Mouse (Mus musculus) heart, postnatal 10 days (tissue): ENCODE measurements around the gene Mrpl37. TPM values are rescaled to one million over a fixed set of nuclear protein-coding genes. Genes with fewer than 3 reads are reported as not detected.
A peak's percentile ranks its signal among the peaks of the same experiment; 100 is the strongest.

ENCODE experiments used
- DNase-seq, 2 experiments: peaks; one replicate each; pipeline ENCODE4 v3.0.0; 2021
- intact Hi-C: fragments of 180-260 bp; cut with DNase I; formaldehyde crosslinking; loops from one replicate; pipeline ENCODE4 v1.15.1; 2025
- total RNA-seq, 2 experiments: library from RNA; stranded (reverse); gene quantifications; 2 replicates each; pipeline ENCODE4 v1.2.3; 2021

The Mrpl37 gene
- total RNA-seq, 2 experiments from 2014 or later = 84.2 to 87.3 TPM

DNA sequence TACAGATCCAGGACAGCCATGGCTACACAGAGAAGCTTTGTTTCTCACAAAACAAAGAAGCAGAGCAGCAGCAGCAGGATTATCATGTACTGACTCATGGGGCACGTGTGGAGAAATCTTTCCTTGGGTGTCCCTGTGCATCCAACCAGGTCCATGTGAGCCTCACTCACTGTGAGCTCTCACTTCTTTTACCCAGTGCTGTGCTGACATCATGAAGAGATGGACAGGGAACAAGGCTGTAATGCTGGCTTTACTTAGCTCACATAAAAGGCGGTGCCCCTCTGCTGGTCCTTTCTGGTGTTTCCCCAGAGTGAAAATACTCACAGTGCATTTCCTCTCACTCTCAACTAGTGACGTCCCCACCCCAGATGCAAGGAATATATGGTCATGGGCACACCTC lies 45.2 kb downstream of the Mrpl37 start:
- no peak for DNase-seq
- intact Hi-C loops = no loop called here

DNA sequence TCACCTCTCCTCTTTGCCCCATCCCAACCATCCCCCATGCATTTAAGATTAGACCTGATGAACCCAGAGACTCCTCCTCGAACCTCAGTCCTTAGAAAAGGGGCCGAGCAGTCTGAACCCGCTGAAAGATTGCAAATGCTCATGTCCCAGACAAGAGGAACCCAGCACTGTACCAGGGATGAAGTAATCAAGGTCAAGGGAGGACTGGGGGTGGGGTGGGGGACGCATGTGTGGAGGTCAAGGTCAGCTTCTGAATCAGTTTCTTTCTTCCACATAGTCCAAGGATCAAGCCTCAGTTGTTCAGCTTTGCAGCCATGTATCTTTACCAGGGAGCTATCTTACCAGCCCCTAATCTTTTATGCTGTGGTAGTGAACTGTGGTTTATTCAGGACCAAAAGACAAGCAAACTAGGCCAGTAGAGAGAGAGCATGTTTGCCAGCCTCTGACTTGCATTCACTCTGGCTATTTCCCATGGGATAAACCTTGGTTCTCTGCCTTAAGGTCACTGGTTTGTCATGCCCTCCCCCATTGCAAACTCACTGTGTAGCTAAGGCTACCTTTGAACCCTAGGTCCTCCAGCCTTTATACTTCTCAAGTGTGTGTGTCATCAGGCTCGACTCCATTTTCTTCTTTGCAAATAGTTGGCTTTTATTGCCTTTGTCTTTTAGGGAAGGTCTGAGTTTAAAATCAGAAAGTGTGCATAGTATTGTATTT lies 46.2 kb downstream of the Mrpl37 start:
- DNase-seq = no peak
- intact Hi-C loops = no loop called here

DNA sequence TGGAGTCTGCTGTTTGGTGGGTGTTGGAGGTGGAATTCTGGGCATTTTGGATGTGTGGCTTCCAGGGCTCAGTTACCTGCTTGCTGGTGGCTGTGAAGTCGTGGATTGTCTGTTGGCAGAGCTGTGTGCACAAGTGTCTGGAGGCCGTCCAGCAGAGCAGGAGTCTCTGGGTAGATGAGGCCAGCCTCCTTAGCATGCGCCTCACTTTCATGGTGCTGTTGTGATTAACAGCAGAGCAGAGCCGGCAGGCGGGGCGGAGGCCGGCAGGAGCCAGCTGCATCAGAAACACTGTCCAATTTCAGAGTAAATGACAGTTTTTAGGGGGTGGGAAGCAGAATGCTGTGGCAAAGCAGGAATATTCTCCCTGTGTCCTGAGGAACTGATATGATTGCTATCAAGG lies 47.6 kb downstream of the Mrpl37 start:
- intact Hi-C loops = no loop called here
- DNase-seq = peak; percentile 51 to 62

DNA sequence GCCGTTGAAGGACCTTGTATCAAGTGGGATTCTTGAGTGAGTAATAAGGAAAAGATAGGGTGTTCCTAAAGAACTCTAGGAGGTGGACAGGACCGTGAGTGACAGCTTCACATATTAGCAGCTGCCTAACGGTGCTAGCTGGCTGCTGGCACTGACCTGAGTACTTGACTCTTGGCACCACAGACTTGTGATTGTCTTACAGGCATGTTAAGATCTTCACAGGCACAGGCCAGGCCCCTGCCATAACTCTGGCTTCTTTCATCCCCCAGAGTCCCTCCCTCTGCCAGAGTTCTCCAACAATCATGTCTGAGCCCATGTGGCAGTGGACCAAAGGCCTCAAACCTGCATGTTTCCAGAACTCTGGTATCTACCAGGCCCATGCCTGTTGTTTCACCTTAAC lies 48.1 kb downstream of the Mrpl37 start:
- peak; percentile 48 to 59 for DNase-seq
- intact Hi-C loops = no loop called here

DNA sequence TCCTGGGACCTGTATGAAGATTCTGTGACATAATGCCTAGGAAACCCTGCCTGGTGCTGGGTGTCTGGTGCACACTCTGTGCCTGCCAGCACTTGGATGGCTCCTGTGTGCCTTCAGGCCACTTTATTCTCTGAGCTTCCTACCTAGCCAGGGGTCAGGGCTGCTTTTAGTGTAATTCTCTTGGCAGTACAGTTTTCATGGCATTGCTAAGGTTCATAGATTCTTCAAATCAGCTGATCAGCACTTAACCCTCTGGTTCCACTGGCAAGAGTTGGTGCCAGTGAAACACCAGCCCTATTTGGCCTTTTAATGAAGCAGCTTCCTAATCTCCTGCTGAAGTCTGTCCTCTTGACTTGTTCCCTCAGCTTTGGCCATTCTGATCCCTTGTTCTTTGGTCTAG lies 49.4 kb downstream of the Mrpl37 start:
- no peak for DNase-seq
- intact Hi-C loops = no loop called here

DNA sequence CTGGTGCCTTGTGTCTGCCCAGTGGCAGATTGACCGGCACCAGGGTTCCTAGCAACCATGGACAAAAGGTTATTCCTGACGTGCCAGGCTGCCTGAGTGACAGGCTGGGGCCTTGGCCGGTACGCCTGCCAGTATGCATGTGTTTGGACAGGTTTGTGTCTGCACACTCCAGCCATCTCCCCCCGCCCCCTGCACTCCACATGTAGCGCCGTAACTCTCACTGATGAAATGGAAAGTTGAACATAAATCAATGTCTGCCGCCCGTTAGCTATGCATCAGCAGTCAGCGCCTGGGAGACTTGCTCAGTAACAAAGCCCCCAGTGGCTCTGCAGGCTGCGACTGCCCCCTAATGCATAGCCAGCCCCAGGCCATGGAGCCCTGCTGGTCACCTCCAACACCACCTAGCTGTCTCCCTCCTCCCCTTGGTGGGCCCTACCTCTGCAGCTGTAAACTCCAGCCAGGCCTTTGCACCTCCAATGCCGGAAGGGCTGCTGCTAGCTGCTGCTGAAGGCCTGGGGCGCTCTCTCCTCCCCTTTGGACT lies 50.6 kb downstream of the Mrpl37 start:
- peak; percentile 29 to 46 for DNase-seq
- intact Hi-C loops = no loop called here

DNA sequence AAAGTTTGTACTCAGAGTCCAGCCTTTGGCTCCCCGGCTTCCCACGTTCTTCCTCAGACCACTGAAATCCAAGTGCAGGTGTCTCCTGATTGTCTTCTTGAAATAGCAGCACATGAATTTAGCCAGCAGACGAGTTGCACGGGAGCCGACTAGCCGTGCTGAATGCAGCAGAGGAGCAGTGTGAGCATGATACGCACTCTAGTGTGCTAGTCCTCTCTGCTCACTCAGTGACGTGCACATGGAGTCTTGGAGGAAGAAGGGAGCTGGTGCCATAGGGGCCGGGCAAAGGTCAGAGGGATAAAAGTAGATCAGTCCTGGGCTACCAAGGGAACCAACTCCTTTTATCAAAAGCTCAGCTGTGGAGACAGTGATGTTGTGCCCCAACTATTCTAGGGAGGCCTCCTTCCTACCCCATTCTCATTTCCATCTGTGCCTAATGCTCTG lies 52.8 kb downstream of the Mrpl37 start:
- DNase-seq = peak in 1 of 2 experiments; percentile 20
- intact Hi-C loops = no loop called here

DNA sequence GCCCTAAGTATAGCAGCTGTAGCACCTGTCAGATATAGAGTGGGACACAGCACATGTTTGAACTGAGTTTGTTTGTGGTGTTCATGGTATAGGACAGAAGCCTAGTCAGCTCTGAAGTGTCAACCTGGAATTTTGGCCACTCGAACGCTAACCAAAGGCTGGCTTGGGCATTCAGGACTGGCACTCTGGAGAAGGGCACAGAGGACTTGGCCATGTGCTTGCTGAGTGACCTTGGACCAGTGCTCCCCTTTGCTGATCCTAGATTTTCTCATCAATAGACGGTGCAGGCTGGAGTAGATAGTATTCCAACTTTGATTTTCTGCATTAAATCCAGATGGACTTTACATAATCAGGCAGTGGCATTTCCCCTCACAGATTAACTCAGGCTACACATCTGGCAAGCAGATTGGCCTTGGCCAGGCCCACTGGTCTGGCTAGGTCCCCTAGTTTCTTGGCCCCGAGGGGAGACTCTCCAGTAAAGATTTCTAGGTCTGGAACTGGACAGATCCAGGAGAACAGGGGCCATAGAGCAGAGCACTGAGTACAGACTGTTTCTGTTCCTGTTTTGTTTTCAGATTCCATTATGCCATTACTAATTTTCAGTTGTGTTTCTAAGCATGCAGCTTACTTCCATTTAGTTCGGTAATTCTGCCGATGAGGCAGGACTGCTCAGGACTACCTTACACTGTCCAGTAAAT lies 53.4 kb downstream of the Mrpl37 start:
- DNase-seq = peak; percentile 36 to 43
- intact Hi-C loops = no loop called here

DNA sequence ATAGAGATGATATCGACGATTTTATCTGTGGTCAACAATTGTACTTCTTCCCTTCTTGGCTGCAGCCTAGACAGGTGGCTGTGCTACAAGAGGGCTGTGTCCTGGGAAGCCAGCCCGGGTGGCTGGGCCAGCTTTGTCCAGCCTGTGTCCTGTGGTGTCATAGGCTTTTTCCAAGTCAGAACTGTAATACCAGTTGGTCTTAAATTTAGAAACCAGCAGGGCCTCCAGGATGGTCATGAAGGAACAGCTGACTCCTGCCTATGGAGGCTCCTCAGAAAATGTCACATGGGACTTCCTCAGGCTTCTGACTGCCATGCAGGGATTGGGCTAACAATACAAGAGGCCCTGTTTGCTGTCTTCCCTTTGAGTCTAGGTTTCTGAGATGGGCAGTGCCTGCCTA lies 54.1 kb downstream of the Mrpl37 start:
- intact Hi-C loops = no loop called here
- DNase-seq = peak; percentile 44 to 65

DNA sequence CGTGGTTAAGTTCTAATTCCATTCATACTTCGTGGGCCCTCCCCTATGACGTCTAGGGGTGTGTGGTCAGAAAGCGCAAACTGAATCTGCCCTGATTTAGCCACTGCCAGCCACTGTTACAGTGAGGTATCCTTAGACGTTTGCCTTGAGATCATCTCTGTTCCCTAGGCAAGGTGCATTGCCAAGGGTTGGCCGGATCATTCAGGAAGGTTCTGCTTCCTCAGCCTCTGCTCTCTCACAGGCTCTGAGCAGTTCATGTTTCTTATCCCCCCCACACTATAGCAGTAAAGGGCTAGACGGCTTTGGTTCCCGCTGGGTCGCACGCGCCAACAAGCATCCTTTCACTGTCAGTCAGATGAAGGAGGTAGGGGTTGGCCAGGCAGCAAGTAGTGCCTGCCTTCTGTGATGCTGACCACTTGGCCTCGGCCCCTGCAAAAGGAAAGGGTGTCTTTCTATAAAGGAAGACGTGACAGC lies 54.6 kb downstream of the Mrpl37 start:
- peak; percentile 22 to 27 for DNase-seq

DNA sequence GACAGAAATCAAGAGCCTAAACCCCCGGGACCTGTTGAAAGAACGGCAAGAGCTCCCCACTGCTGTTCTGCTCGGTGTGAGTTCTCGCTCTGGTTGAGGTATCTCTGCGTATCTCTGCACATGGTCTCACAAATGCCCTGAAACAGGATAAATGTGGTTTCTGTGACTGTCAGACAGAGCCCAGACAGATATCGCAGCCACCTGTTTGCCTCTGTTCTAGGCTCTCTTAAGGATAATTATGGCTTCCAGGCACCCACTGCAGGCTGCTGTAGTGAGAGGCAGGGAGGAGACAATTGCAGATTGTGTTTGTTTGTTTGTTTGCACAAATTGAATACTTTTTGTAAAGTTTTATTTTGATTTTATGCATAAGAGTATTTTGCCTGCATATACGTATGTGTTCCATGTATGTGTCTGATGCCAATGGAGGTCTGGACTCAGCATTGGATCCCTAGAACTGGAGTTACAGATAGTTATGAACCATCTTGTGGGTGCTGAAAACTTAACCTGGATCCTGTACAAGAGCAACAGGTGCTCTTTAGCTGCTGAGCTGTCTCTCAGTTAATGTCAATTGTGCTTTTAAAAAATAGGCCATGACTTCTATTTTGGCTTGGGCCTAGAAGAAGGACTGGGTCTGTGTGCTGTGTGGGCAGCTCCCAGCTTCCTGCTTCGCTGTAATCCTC lies 55.2 kb downstream of the Mrpl37 start:
- DNase-seq = no peak
- intact Hi-C loops = no loop called here

More for the DNA sequence above, 54.6 kb downstream of the Mrpl37 start:
- intact Hi-C loops = no loop called here

DNA sequence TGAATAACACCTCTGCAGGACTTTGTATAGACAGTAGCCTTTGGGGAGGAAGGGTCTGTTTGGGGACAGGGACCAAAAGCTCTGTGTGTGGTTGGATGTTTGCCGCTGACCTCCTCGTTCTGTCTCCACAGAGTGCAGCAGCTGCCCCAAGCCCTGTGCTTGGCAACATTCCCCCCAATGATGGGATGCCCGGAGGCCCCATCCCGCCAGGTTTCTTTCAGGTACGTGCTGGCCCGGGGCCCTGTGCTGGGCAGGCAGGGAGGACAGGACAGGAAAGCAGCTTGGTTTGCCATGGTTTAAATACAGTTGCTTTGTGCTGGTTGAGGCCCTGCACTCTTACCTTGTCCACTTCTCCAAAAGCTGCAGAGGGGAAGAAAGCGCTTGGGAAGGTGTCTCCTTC lies 57.1 kb downstream of the Mrpl37 start:
- intact Hi-C loops = no loop called here
- DNase-seq = no peak

DNA sequence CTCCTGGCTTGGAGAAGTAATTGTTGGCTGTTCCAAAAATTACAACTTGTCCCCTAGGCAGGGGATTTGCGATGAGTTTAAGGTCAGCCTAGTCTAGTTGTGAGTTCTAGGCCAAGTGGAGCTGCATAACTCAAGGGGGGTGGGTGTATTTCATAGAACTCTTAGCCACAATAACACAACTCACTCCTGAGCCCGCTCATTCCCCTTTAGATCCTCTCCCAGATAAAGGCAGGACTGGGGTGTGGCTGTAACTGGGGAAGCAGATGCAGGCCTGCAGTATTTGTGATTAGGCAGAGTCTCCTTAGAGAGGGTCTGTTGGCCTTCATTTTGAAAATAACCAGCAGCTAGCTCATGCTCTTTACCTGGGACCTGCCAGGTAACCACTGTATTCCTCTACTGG lies 58.5 kb downstream of the Mrpl37 start:
- intact Hi-C loops = no loop called here
- no peak for DNase-seq

DNA sequence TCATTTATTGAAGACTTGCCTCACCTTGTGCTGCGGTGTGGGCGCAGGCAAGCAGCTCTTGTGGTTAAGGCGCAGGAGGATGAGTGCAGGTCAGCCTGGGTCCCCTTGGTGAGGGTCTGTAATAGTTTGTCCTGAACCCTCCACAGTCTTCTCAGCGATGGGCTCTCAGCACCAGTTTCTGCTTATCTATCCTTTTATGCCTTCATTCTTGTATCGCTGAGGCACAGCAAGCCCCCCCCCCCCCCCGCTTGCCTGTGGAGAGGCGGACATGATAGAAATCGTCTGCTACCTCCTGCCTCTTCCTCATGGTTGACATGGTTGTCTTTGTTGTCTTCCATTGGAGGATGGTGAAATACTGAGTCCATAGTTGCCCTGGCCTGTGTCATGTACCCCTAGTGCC lies 59.3 kb downstream of the Mrpl37 start:
- intact Hi-C loops = no loop called here
- DNase-seq = no peak

DNA sequence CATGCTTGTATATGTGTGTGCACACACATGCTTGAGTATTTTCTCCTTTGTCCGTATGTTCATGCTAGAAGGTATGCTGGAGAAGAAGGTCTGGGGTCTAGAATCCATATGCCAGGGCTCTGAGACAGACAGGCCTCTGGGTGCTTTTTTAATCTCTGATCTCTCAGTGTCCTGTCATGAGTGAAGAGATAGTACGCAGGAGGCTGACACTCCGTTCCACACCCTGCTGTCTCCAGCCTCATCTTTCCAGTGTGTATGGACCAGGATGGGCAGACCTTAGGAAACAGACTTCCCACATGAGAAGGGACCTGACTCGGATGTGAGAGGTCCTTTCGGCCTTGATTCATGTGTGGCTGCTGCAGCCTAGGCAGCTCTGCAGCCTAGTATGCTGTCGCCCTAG lies 59.9 kb downstream of the Mrpl37 start:
- no peak for DNase-seq

DNA sequence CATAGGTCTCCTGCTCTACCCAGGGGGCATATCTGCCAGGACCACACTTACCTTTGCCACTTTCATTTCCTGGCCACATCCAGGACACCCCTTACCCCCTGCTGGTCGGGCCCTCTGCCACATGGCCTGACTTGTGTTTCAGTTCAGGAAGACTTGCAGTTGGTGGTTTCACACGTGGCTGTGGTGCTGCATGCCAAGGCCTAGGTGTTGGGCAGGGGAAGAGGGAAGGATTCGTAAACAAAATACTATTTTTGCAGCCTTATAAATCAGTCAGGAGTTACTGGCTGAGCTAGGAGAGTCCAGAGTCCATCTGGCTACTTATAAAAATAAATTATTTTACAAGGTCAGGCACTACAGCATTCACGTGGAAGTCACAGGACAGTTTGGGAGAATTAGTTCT lies 60.4 kb downstream of the Mrpl37 start:
- intact Hi-C loops = no loop called here
- DNase-seq = no peak

More for the DNA sequence above, 59.9 kb downstream of the Mrpl37 start:
- intact Hi-C loops = no loop called here

Other genes with a start within 250 kb of the Mrpl37 start
- gene Ssbp3, start 156.2 kb downstream of the Mrpl37 start, total RNA-seq = 10 to 100 TPM; 41.6 to 49.9 TPM
- 10 to 100 TPM; 11.4 to 12.0 TPM for gene Cyb5rl, start 120 bp upstream of the Mrpl37 start, total RNA-seq
- not detected for gene Cdcp2, start 30.0 kb upstream of the Mrpl37 start, total RNA-seq
- 100 to 1,000 TPM; 170 TPM for gene Tmem59, start 111.5 kb upstream of the Mrpl37 start, total RNA-seq
- 10 to 100 TPM; 14.1 to 17.6 TPM for gene Tceanc2, start 112.2 kb upstream of the Mrpl37 start, total RNA-seq
- not detected for gene Ldlrad1, start 142.3 kb upstream of the Mrpl37 start, total RNA-seq
- 10 to 100 TPM; 16.4 to 21.6 TPM for gene Lrrc42, start 186.7 kb upstream of the Mrpl37 start, total RNA-seq
- 10 to 100 TPM; 16.3 to 16.8 TPM for gene Hspb11, start 186.7 kb upstream of the Mrpl37 start, total RNA-seq
- not detected for gene Dio1, start 240.3 kb upstream of the Mrpl37 start, total RNA-seq
- gene Yipf1, start 247.5 kb upstream of the Mrpl37 start, total RNA-seq = 10 to 100 TPM; 26.1 to 28.5 TPM